Mouse (Mus musculus) heart, postnatal 25 days (tissue): ENCODE measurements at regions not wholly inside any gene's neighbourhood (a gene's known extent, or its start where the extent isn't known, plus 50 kb on each side); places are given as distances from the start of the nearest gene placed in this dataset.

Experiments used
- DNase-seq: peaks from one replicate; pipeline ENCODE4 v3.0.0; 2022; ENCODE audit warnings: low spot score
- intact Hi-C: fragments of 180-260 bp; cut with DNase I; formaldehyde crosslinking; loops from one replicate; pipeline ENCODE4 v1.15.1; 2025

DNA sequence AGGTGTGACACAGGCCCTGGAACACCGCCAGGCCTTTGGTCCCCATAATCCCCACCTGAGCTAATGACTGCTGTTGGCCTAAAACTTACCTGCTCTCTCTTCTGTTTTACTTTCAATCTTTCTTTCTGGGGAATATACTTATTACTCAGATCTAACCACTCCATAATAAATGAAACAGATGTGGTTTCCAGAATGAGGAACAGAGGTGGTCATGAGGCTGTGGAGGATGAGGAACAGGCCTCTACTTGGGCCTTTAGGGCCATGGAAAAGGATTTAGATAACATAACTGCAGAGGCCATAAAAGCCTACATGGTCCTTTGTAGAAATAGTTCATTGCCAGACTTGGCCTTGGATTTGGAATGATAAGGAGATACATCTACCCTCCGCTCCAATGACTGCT lies 74.1 kb downstream of the B3gnt5 start:
- no peak for DNase-seq
- intact Hi-C loops = no loop called here

DNA sequence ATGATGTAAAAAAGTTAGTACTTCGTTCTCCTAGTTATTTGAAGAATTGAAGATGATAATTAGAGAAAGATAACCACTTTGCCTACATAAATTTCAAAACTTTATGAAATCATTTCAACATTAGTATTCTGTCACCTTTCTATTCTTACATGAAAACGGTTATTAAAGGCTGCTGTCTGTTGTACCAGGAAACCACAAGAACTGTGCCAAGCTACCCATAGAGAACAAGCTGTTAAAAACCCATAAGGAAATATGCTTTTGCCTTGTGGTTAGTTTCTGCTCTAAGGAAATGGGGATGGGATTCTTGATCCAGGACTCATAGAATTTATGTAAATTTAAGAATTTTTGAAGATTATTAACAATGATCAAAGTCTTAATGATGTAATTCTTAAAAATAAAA lies 74.7 kb downstream of the B3gnt5 start:
- intact Hi-C loops = no loop called here
- DNase-seq = no peak

DNA sequence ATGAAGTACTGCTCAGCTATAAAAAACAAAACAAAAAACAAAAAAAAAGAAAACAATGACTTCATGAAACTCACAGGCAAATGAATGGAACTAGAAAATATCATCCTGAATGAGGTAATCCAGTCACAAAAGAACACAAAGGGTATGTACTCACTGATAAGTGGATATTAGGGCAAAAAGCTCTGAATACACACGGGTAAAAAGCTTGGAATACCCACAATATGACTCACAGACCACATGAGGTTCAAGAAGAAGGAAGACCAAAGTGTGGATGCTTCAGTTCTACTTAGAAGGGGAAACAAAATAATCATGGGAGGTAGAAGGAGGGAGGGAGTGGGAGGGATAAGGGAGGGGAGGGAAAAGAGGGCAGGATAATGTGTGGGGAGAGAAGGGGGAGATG lies 79.8 kb downstream of the B3gnt5 start:
- no peak for DNase-seq
- intact Hi-C loops = loop anchor here (10.0 kb wide), 1 partner anchor 115 kb away; no protein-coding TSS in a partner anchor

DNA sequence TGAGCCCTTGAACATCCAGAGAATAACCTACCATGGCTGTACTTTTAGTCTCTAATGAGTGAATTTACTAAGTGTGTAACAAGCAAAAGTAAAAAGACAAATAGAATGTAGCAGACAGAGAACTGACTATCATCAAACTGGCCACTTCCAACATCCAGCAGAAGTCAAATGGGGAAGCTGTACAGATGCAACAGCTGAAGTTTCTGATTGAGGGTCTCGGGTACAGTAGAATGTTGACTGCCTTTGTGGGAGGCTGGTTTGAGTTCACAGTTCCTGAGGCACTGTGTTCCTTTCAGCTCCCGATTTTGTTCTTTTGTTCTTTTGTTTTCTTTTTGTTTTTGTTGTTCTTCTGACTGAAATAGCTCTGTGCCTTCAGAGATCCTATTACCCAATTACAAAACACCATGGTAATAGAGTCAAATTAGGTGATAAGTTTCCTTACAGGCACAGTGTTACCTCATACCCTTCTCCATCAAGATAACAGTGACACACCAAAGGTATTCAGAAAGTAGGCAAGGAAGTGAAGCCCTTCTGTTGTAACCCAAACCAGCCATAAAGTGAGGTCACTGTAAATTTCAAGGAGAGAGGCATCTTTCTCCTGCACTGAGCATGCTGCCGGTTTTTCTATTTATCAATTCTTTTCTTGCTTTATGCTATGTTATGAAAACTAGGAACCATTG lies 82.5 kb downstream of the B3gnt5 start:
- DNase-seq = no peak
- intact Hi-C loops = loop anchor here (10.0 kb wide), 1 partner anchor 118 kb away; no protein-coding TSS in a partner anchor

DNA sequence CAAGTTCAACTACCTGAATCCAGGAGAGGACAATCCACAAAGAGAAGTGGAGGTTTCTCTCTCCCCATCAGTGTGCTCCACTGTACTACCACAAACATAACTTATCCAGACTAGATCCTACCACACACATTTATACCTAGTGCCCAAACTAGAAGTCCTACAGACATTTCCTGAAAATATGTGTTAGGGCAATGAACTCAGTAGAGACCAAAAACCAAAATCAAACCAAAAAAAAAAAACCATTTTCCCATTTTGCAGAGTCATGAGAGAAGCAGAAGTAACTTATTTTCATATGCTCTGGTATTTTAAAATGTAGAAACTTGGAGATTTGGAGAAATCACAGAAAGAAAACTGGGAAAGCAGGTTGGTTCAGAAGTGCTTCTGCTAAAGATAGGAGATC lies 83.7 kb downstream of the B3gnt5 start:
- no peak for DNase-seq
- intact Hi-C loops = loop anchor here (10.0 kb wide), 1 partner anchor 119 kb away; no protein-coding TSS in a partner anchor

DNA sequence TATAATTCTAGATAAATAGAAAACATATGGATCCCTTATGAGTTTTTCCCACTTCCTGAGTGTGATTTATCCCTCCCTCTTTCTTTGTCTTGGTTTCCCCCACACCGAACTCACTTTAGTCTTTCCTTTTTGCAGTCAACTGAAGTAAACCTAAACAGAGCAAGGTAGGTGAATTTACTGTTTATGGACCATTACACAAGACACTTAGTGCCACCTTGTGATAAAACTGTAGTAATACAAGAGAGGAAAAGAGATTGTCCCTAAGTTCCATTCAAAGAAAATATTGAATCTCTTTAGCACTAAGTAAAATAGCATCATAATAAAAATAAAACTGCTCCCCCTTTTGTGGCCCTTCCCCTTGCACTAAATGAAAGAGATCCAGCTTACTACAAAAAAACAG lies 88.4 kb downstream of the B3gnt5 start:
- DNase-seq = no peak
- intact Hi-C loops = loop anchor here (10.0 kb wide), 1 partner anchor 124 kb away; no protein-coding TSS in a partner anchor

DNA sequence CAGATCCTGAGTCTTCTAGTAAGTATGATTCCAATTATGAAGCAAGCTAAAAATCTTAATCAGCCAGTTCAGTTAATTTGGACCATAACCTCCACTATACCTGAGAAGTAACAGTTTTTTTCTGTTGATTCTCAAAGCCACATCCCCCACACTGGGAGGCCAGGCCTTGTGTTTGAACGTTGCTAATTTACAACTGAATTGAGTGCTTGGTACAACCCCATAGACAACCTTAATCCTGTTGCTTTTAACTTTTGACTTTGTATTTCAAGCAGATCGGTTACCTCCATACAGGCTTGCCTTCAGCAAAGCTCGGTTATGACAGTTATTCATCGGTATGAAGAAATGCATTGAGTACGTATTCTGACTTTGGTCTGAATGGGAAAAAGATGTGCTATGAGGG lies 105.3 kb downstream of the B3gnt5 start:
- intact Hi-C loops = no loop called here
- no peak for DNase-seq

DNA sequence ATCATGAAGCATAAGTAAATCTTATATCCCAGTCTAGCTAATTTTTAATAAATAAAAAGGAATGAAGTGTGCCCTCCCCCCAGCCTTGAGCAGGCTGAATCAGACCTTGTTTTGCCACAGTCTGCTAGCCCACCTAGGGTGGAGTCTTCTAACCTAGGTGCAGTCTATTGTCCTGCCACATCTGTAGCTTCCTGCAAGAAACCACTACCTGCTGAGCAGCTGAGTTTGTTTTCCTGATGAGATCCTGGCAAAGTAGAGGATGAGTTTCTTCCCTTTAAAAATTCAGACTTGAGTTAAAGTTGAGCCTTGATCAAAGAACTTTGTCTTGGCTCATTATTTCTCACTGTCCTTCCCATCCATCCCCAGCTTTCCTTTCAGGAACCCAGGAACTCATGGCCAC lies 105.9 kb downstream of the B3gnt5 start:
- DNase-seq = no peak
- intact Hi-C loops = no loop called here

DNA sequence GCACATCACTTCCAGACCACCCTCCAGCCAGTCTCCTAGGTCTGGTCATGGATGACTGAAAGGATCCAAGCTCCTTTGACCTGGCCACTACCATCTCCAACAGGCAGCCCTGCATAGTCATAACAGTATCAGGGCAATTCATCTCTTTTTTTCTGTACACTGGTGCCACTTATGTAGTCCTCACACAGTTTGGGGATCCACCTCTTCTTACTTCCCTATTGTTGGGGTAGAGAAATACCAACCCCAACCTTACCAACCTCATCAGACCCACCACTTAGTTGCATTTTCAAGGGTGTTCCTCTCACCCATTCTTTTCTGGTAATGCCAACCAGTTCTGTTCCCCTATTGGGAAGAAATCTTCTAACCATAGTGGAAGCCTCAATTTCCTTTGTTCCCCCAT lies 109.4 kb downstream of the B3gnt5 start:
- no peak for DNase-seq
- intact Hi-C loops = no loop called here

DNA sequence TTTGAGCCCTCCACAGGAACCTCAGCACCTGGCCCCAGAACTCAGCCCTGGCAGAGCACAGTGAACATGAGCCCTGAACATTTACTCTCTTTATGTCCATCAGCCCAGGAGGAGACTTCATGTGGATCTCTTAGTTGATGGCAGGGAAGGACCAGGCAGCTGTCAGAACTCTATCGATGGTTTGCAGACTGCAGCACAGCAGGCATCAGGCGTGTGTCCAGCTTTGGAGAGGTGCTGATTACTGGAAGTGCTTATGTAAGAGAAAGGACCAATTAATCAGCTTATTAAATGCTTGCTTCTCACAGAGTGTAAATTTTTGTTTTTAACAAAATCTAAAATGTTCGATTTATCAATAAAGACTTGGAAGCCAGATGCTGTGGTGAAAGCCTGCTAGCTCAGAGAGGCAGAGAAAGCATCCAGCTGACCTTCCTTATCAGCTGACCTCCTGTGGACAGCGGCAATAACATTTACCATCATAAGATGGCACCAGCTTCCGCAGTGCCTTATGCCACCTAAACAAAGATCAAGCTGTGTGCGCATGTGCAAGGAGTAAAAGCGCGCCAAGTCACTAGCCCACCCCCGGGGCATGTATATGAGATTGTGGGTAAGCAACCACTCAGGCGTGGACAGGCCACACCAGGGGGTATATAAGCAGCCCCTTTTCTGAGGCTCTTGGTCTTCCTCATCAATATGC lies 105.8 kb downstream of the Klhl6 start:
- no peak for DNase-seq
- intact Hi-C loops = no loop called here

DNA sequence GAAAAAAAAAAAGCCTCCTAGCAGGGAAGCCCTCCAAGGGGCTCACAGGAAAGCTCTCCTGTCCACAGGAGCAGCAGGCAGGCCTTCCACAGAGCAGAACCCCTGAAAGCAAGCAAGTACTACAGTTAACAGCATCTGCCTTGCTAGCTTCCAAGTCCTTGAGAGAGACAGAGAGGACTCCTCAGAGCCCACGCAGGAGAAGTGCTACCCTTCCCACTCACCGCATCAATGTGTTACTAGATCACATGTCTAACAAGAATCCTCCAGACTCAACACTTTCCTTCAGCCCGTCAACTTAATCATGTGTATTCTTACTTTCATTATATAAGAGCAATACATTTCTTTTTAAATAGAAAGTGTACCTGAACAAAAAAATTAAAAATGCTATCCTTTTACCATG lies 99.9 kb downstream of the Klhl6 start:
- intact Hi-C loops = no loop called here
- DNase-seq = no peak

DNA sequence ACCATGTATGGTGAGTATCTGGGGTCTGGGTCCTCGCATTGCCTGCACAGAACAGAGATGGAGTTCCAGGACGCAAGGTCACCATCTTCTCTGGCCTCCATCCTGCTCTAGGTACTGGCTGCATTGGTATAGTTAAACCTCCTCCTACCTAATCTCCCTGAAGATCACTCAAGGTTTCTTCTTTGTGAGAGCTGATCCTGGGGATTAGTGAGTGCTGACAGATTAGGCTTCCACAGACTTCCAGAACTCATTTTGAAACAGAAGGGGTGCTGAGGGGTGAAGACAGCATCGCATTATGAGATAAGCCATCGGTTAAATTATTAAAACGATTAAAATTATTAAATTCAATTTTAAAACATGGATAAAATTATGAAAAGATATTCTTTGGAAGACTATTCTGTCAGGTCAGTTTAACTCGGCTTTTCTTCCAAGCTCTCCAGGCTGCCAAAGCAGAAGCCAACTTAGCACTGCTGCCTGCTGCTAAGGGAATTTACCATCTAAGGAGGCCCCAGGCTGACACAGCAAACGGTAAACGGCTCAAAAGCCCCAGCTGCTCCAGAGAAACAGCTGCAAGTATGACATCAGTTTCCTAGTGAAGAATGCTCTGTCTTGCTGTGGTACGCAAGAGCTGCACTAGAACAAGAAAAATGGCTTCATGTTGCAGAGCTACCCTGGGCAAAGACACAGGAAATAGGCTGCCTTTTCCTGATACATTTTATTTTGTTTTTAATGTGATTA lies 98.9 kb downstream of the Klhl6 start:
- intact Hi-C loops = no loop called here
- DNase-seq = peak; percentile 22

DNA sequence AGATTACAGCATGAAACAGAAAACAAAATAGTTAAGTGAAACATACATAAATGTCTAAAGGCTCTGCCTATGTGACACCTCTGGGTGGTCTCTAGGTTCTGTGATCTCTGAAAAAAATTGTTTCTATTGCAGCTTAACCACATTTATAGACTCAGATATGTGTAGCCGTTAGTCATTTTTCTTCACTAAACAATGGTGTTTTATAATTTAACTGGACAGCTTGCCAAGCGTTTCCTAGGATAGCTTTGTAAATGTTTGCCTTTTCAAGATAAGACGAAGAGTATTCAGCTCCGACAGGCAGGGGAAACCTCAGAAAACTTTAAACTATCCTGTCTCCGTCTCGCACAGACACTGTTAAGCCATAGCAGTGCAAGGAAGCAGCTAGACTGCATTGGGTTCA lies 98.3 kb downstream of the Klhl6 start:
- no peak for DNase-seq
- intact Hi-C loops = no loop called here

DNA sequence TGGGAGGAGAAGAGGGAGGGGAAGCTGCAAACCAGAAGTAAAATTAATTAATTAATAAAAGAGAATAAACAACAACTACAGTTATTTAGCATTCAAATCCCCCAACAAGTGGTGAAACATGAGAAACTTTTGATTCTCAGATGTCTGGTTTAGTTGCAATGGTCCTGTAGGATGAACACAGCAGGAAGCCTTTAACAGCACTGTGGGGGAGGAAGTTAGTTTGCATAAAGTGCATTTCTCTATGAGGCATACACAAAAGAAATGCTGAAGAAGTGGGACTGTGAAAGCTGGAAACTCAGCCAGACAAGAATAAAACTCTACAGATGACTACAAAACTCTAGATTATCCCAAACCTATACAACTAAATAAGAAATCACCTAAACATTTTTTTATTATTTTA lies 96.2 kb downstream of the Klhl6 start:
- no peak for DNase-seq
- intact Hi-C loops = no loop called here

DNA sequence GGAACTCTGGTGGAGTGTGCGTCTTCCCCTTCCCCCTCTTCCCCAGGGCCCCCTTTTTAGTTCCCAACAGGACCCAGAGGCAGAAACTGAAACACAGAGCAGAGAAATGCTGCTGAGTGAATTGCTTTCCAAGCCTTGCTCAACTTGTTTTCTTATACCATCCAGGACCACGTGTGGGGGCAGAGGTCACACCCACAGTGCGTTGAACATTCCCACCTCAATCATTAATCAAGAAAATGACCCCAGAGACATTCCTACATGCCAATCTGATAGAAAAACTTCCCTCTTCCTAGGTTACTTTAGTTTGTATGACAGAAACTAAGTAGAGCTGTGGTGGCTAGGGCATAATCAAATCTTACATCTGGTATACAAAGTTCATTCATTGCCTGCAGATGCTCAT lies 93.3 kb downstream of the Klhl6 start:
- intact Hi-C loops = no loop called here
- no peak for DNase-seq

DNA sequence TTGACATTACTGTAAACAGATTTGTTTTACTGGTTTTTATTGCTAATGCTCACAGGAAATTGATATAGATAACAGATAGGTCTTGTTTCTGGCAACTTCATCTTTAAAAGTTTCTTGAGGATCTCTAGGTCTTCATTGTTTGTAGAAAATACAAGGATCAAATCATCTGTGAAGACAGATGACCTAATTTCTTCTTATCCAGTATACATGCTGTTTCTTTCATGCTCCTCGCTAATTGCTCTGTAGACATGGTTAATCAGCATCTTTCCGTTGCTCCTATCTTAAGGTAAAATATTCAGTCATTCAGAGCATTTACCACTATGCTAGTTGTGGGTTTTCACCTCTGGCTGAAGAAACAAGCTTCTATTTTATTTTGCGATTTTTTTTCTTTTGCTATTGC lies 91.4 kb downstream of the Klhl6 start:
- intact Hi-C loops = no loop called here

DNA sequence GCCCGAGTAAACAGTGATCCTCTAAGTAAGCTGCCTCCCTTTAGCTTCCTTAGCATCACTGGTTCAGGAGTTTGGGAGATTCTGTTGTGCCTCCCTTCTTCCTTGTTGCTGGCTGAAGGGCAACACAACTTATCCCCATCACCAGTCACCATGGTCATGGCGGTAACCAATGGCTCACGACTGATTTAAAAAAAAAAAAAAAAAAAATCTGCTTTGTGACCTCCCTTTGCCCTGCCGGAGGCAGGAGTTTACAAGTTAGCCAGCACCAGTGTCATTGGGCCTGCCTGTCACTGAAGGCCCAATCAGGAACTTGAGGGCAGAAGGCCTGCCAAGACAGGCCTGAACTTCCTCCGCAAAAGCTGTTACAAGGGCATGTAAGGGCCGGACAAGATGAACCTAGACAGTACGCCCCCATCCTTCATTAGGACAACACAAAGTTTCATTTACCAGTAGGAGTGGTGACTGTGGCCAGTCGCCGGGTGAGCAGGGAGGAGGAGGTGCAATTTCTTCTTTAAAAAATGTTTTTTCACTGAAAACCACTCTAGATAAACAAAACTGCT lies 88.3 kb downstream of the Klhl6 start:
- DNase-seq = no peak
- intact Hi-C loops = no loop called here

More for the DNA sequence above, 91.4 kb downstream of the Klhl6 start:
- no peak for DNase-seq
